Mouse (Mus musculus): ENCODE measurements around the gene Nrl.

DNA sequence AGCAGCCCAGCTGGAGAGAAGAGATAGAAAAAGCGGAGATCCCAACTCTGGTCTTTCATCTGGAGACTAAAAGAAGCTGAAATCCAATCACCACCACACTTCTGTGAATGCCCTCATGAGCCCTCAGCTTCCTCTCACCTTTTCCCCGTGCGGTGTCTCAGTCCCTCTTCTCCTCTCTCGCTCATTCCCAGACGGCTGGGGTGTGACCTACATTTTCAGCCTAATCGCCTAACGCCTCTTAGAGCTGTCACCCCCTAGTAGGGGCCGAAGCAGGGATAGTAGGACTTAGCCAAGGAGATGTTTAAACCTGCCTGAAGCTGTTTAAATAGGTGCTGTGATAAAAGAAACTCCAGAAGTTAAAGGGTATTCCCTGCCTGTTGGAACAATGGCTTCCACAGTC, at the start of gene Nrl:
- TF ChIP-seq CTCF (IDR thresholded peaks at IDR 0.05; ENCODE audit: low read depth) (no peak), EP300 (IDR thresholded peaks at IDR 0.05; ENCODE audit: low read depth) (no peak)

Data from liver, postnatal 0 days (tissue).